Comparison of ENCODE assay signal across 8 mouse cellular contexts in the genomic region with DNA sequence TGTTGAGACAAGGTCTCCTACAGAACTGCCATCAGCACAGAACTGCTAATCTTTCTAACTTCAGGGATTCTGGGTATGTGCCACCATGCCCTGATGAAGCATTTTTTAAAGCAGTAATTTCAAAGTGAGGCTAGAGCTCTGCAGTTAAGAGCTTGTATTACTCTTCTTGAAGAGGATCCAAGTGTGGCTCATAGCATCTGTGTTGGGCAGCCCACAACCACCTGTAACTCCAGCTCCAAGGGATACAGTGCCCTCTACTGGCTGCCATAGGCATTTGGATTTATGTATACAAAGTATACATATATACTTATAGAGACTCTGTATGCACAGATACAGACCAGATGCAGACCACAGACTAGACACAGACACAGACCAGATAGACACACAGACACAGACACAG.
DNase-seq lines count a peak whose midpoint lies in the region; ATAC-seq lines count a peak whose summit lies in the region.

No protein-coding gene starts in this region.

- DNase-seq in forebrain, embryonic 14.5 days (ENCODE audit: low spot score) = peak; percentile 56
- no peak for DNase-seq in forebrain, embryonic 10.5 days (ENCODE audit: extremely low spot score, low spot score)
- peak; percentile 57 for DNase-seq in right cerebral cortex, adult 18-20 months
- DNase-seq in right cerebral cortex, postnatal 25 days = no peak
- DNase-seq in embryonic facial prominence, embryonic 11.5 days (ENCODE audit: low spot score) = peak; percentile 61
- DNase-seq in adipocyte (ENCODE audit: low spot score) = no peak
- DNase-seq in midbrain, embryonic 10.5 days (ENCODE audit: low spot score) = no peak

- H3K4me2 ChIP-seq in forebrain, embryonic 14.5 days (ENCODE audit: low read length) = no peak overlapping the region
- H3K4me2 ChIP-seq in embryonic facial prominence, embryonic 11.5 days (ENCODE audit: low read depth, low read length) = no peak overlapping the region

- no peak for ATAC-seq in forebrain, embryonic 14.5 days
- no peak for ATAC-seq in embryonic facial prominence, embryonic 11.5 days (replicated peaks; ENCODE audit: insufficient number of reproducible peaks, low FRiP score, low TSS enrichment, low read depth)
- peak; percentile 80 for ATAC-seq in megakaryocyte progenitor cell, adult 5-6 weeks (replicated peaks; ENCODE audit: poor library complexity)

- no peaks in the 10 kb centered on the region; the same call in 1 of the 2 replicates for H3K9me3 ChIP-seq in forebrain, embryonic 14.5 days (replicated peaks; ENCODE audit: control insufficient read depth, low read length)
- H3K9me3 ChIP-seq in forebrain, embryonic 10.5 days = no peaks in the 10 kb centered on the region
- H3K9me3 ChIP-seq in embryonic facial prominence, embryonic 11.5 days (replicated peaks; ENCODE audit: control insufficient read depth, low read length) = no peaks in the 10 kb centered on the region
- no peaks in the 10 kb centered on the region for H3K9me3 ChIP-seq in midbrain, embryonic 10.5 days (replicated peaks)

- no peaks in the 10 kb centered on the region for H3K27me3 ChIP-seq in forebrain, embryonic 14.5 days (replicated peaks; ENCODE audit: control insufficient read depth, insufficient read depth, low read length)
- no peaks in the 10 kb centered on the region for H3K27me3 ChIP-seq in forebrain, embryonic 10.5 days (ENCODE audit: poor library complexity, severe bottlenecking)
- no peaks in the 10 kb centered on the region for H3K27me3 ChIP-seq in embryonic facial prominence, embryonic 11.5 days (ENCODE audit: control insufficient read depth, insufficient read depth, low read length)
- H3K27me3 ChIP-seq in midbrain, embryonic 10.5 days (ENCODE audit: low read depth, poor library complexity, severe bottlenecking) = no peaks in the 10 kb centered on the region

- H3K36me3 ChIP-seq in forebrain, embryonic 14.5 days (ENCODE audit: control insufficient read depth, insufficient read depth, low read length) = no peaks in the 10 kb centered on the region
- no peaks in the 10 kb centered on the region for H3K36me3 ChIP-seq in forebrain, embryonic 10.5 days (replicated peaks)
- no peaks in the 10 kb centered on the region for H3K36me3 ChIP-seq in embryonic facial prominence, embryonic 11.5 days (replicated peaks; ENCODE audit: control insufficient read depth, insufficient read depth, low read depth, low read length)
- H3K36me3 ChIP-seq in midbrain, embryonic 10.5 days = no peaks in the 10 kb centered on the region

- H3K4me3 ChIP-seq in forebrain, embryonic 14.5 days (ENCODE audit: low read depth, low read length) = no peak overlapping the region
- no peak overlapping the region for H3K4me3 ChIP-seq in forebrain, embryonic 10.5 days
- no peak overlapping the region for H3K4me3 ChIP-seq in embryonic facial prominence, embryonic 11.5 days (ENCODE audit: low read depth, low read length)
- H3K4me3 ChIP-seq in midbrain, embryonic 10.5 days = no peak overlapping the region

- H3K9ac ChIP-seq in forebrain, embryonic 14.5 days (ENCODE audit: low read length) = no peak overlapping the region
- H3K9ac ChIP-seq in embryonic facial prominence, embryonic 11.5 days (replicated peaks; ENCODE audit: low read length) = no peak overlapping the region

- H3K27ac ChIP-seq in forebrain, embryonic 14.5 days (ENCODE audit: low read depth, low read length) = no peak overlapping the region
- no peak overlapping the region for H3K27ac ChIP-seq in forebrain, embryonic 10.5 days
- no peak overlapping the region for H3K27ac ChIP-seq in embryonic facial prominence, embryonic 11.5 days (replicated peaks; ENCODE audit: low read depth, low read length)
- no peak overlapping the region for H3K27ac ChIP-seq in midbrain, embryonic 10.5 days (replicated peaks)

- H3K4me1 ChIP-seq in forebrain, embryonic 14.5 days (ENCODE audit: control insufficient read depth, insufficient read depth, low read length) = no peaks in the 10 kb centered on the region
- H3K4me1 ChIP-seq in forebrain, embryonic 10.5 days = peaks cover 12% of the 10 kb centered on the region
- no peaks in the 10 kb centered on the region for H3K4me1 ChIP-seq in embryonic facial prominence, embryonic 11.5 days (ENCODE audit: control insufficient read depth, insufficient read depth, low read length)
- H3K4me1 ChIP-seq in midbrain, embryonic 10.5 days = peaks cover 17% of the 10 kb centered on the region

Comparison
In these comparisons a context has a peak if more than half of its experiments do, and no peak if none do; other contexts are left out.
1. DNase-seq: peak in forebrain, embryonic 14.5 days (single experiment), right cerebral cortex, adult 18-20 months (single experiment) and embryonic facial prominence, embryonic 11.5 days (single experiment); none in forebrain, embryonic 10.5 days (single experiment), right cerebral cortex, postnatal 25 days (single experiment), adipocyte (single experiment) and midbrain, embryonic 10.5 days (single experiment).